Mouse (Mus musculus) liver, embryonic 16.5 days (tissue): ENCODE data around the gene Angel2. TPM values are rescaled to one million over a fixed set of nuclear protein-coding genes. Genes with fewer than 3 reads are reported as not detected.

Experiments
- ATAC-seq: fragments of 200-750 bp; cut with Nextera tagmentation; 2 replicates; pipeline ENCODE4 v1.8.0; 2017; ENCODE audit warnings: low read depth, mild to moderate bottlenecking, moderate number of reproducible peaks, moderate library complexity
- H3K27ac ChIP-seq: fragments of 300-500 bp; sonication (generic); 2 replicates; pipeline ENCODE4 v1.5.1; 2014; ENCODE audit warnings: mild to moderate bottlenecking, low read length
- H3K27me3 ChIP-seq: fragments of 300-500 bp; sonication (generic); 2 replicates; pipeline ENCODE4 v1.6.1; 2014; ENCODE audit warnings: low read depth, low read length, mixed read lengths; ENCODE audit not compliant: control insufficient read depth, insufficient read depth
- H3K36me3 ChIP-seq: fragments of 300-500 bp; sonication (generic); 2 replicates; pipeline ENCODE4 v1.6.1; 2014; ENCODE audit warnings: mild to moderate bottlenecking; ENCODE audit not compliant: control insufficient read depth, insufficient read depth
- H3K4me1 ChIP-seq: fragments of 300-500 bp; sonication (generic); 2 replicates; pipeline ENCODE4 v1.6.1; 2014; ENCODE audit warnings: low read depth, low read length, mixed read lengths; ENCODE audit not compliant: control insufficient read depth
- H3K4me2 ChIP-seq: fragments of 300-500 bp; sonication (generic); 2 replicates; pipeline ENCODE4 v1.6.1; 2014; ENCODE audit warnings: low read depth, low read length, mixed read lengths
- H3K4me3 ChIP-seq: fragments of 300-500 bp; sonication (generic); 2 replicates; pipeline ENCODE4 v1.5.1; 2014; ENCODE audit warnings: low read depth, mild to moderate bottlenecking, low read length
- H3K9ac ChIP-seq: fragments of 300-500 bp; sonication (generic); 2 replicates; pipeline ENCODE4 v1.6.1; 2014; ENCODE audit warnings: low read depth, low read length
- H3K9me3 ChIP-seq: fragments of 300-500 bp; sonication (generic); replicated peaks from 2 replicates; pipeline ENCODE4 v1.6.1; 2016; ENCODE audit warnings: low read length; ENCODE audit not compliant: control insufficient read depth
- WGBS: fragments of 180-500 bp; shearing (Covaris S2); extraction: QIAGEN DNeasy Blood & Tissue Kit; methylation state at CpG from one replicate; pipeline ENCODE4 v1.1.7; 2014; ENCODE audit not compliant: insufficient replicate concordance; 5-methylcytosine and 5-hydroxymethylcytosine counted together
- polyA plus RNA-seq: library from polyadenylated mRNA; unstranded; fragments of >200 nt; fragmentation: Nextera tagmentation; extraction: Ambion mirVana; gene quantifications from 2 replicates; pipeline ENCODE4 v1.2.1, GENCODE M21; 2015

Gene Angel2
- polyA plus RNA-seq, 1 experiment from 2014 or later = 11.6 TPM

DNA sequence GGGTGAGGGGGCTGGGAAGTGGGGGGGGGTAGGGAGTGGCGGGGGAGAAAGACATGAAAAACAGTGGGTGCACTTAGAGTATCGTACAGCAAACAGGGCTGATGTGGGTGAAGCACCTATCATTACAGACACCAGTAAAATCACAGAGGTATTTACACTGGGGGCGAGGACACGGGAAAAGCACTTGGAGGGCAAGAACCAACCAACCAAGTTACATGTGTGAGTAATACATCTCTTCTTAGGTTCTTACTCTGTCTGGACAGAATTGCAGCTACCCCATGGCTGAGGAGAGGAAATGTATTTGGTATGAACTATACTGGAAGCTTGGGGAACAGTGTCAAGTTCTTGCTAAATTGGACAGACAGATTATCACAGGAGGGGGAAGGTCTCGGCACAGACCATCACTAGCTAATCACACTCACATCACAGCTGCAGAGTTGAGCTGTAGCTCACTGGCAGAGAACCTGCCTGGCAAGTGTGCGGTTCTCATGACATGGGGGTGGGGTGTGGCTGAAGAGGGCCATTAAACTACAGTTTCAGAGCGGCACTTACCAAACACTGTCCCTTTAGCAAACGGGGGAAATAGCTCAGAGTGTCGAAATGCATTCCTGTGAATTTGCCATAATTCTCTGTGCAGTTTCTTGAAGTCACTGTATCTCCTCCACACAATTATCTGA lies 25.9 kb upstream of the Angel2 start:
- WGBS = 68% methylated on average over 9 of the region's 9 CpGs
- no peak for ATAC-seq
- Histone ChIP-seq H3K4me2 (no peak overlapping the region), H3K27me3 (no peaks in the 10 kb centered on the region), H3K36me3 (0 out of 2 replicates have a peak, but pooled peaks cover 4% of the 10 kb centered on the region), H3K4me3 (no peak overlapping the region), H3K9me3 (no peaks in the 10 kb centered on the region), H3K27ac (no peak overlapping the region), H3K4me1 (no peaks in the 10 kb centered on the region), H3K9ac (no peak overlapping the region)

DNA sequence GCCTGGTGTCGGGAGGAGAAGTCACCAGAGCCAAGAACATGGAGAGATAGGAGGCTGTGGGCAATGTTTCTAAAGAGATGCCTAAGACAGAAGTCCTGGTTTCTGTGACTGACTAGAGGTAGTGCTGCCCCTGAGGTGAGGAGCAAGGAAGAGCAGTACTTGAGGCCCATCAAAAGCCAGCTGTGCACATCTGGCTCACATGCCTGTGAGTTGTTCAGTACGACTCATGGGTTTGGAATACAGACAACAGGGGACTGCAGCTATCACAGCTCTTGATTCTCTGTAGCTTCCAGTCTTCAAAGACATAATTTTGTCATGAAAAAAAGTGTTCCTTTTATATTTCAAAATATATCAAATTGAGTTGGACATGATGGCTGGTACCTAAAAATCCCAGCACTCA lies 23.8 kb upstream of the Angel2 start:
- Histone ChIP-seq H3K36me3 (0 out of 2 replicates have a peak, but pooled peaks cover 4% of the 10 kb centered on the region), H3K9ac (no peak overlapping the region), H3K27ac (no peak overlapping the region), H3K27me3 (no peaks in the 10 kb centered on the region), H3K4me2 (no peak overlapping the region), H3K4me1 (no peaks in the 10 kb centered on the region), H3K9me3 (no peaks in the 10 kb centered on the region), H3K4me3 (no peak overlapping the region)
- no peak for ATAC-seq
- 56% methylated on average over 2 of the region's 2 CpGs for WGBS

DNA sequence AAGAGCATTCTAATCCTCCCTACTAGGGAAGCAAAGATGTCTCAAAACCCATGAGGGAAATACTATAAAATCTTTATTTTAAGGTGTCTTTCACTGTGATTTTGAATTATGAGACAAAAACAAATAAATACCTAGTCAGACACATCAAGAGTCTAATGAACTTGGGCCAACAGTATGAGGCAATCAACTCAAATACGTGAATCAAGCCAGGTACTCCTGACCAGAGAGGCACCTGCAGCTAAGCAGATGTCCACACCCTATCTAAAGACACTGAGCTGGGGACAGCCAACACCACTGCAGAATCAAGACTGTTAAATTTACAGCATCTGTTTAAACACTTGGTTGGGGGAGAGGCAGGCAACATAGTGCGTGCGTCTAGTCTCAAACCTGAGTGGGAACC lies 20.8 kb upstream of the Angel2 start:
- ATAC-seq = no peak
- Histone ChIP-seq H3K27me3 (no peaks in the 10 kb centered on the region), H3K27ac (no peak overlapping the region), H3K4me1 (no peaks in the 10 kb centered on the region), H3K9ac (no peak overlapping the region), H3K36me3 (0 out of 2 replicates have a peak, but pooled peaks cover 4% of the 10 kb centered on the region), H3K9me3 (no peaks in the 10 kb centered on the region), H3K4me3 (no peak overlapping the region), H3K4me2 (no peak overlapping the region)
- 82% methylated on average over 3 of the region's 3 CpGs for WGBS

GRCm38 (mm10) chr1:190904714-190905113 lies 20.2 kb upstream of the Angel2 start:
- Histone ChIP-seq H3K4me2 (no peak overlapping the region), H3K4me1 (no peaks in the 10 kb centered on the region), H3K4me3 (no peak overlapping the region), H3K9ac (no peak overlapping the region), H3K9me3 (no peaks in the 10 kb centered on the region), H3K36me3 (0 out of 2 replicates have a peak, but pooled peaks cover 4% of the 10 kb centered on the region), H3K27ac (no peak overlapping the region), H3K27me3 (no peaks in the 10 kb centered on the region)
- 76% methylated on average over 16 of the region's 16 CpGs for WGBS
- ATAC-seq = no peak

GRCm38 (mm10) chr1:190910836-190911235 lies 14.1 kb upstream of the Angel2 start:
- Histone ChIP-seq H3K4me1 (peaks cover 12% of the 10 kb centered on the region), H3K9ac (peak overlapping the region; percentile 76; the same call in 1 of the 2 replicates), H3K36me3 (no peaks in the 10 kb centered on the region), H3K27me3 (no peaks in the 10 kb centered on the region), H3K27ac (0 out of 2 replicates have a peak overlapping the region, but pooled peaks have one; percentile 5), H3K4me3 (peak overlapping the region; percentile 77), H3K9me3 (no peaks in the 10 kb centered on the region), H3K4me2 (peak overlapping the region; percentile 83)
- 57% methylated on average over 6 of the region's 6 CpGs for WGBS
- ATAC-seq = no peak

DNA sequence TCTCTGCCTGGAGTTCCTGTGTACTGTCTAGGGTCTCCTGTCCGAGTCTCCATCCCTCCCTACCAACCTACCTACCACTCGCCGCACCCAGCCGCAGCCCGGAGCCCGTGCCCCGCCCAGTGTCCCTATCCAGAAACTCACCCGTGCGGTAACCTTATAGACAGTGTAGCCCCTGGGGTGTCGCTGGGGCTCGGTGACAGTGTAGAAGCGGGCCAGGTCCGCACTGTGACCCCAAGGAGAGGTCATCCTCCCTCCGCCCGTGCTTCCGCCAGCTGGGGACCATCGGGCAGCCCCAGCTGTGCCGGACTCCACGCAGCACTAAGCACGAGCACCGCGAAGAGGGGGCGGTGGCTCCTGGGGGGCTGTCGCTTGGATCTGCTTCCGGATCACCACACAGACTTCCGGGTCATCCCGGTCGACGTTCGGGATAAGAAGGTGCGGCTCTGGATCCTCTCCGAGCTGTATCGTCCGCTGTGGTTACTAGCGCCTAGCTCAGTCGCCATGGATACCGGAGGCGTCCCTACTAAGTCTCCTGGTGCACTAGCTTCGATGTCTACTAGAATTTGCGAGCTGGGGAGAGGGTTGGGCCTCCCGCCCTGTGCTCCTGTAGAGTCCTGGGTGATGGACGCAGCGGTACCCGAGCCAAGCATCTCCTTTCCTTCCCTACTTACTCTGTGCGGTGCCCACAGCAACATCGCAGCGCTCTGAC lies 13.3 kb upstream of the Angel2 start, which contains the start of gene Rps6kc1:
Gene Rps6kc1 (minus strand): TSS at position 356 of the 709 bp plus-strand sequence.
- WGBS = under 1% methylated on average over 47 of the region's 47 CpGs
- Histone ChIP-seq H3K9ac (peak within 1 kb of the TSS; percentile 76), H3K27ac (0 out of 2 replicates have a peak within 1 kb of the TSS, but pooled peaks have one; percentile 5), H3K4me3 (peak within 1 kb of the TSS; percentile 77), H3K27me3 (no peaks in the 10 kb centered on the region), H3K36me3 (no peaks in the 10 kb centered on the region), H3K4me1 (peaks cover 12% of the 10 kb centered on the region), H3K4me2 (peak within 1 kb of the TSS; percentile 83), H3K9me3 (no peaks in the 10 kb centered on the region)
- peak; percentile 87 for ATAC-seq

GRCm38 (mm10) chr1:190912623-190913022 lies 12.3 kb upstream of the Angel2 start:
- H3K9ac ChIP-seq = no peak overlapping the region
- no peaks in the 10 kb centered on the region for H3K27me3 ChIP-seq
- H3K4me1 ChIP-seq = peaks cover 12% of the 10 kb centered on the region
- ATAC-seq = no peak
- H3K4me3 ChIP-seq = no peak overlapping the region
- no peaks in the 10 kb centered on the region for H3K36me3 ChIP-seq
- 52% methylated on average over 1 of the region's 1 CpGs for WGBS
- H3K9me3 ChIP-seq = no peaks in the 10 kb centered on the region
- no peak overlapping the region for H3K4me2 ChIP-seq
- H3K27ac ChIP-seq = no peak overlapping the region

GRCm38 (mm10) chr1:190918938-190919337 lies 6.0 kb upstream of the Angel2 start:
- Histone ChIP-seq H3K4me3 (no peak overlapping the region), H3K27me3 (no peaks in the 10 kb centered on the region), H3K27ac (no peak overlapping the region), H3K4me2 (no peak overlapping the region), H3K4me1 (no peaks in the 10 kb centered on the region), H3K9me3 (no peaks in the 10 kb centered on the region), H3K36me3 (no peaks in the 10 kb centered on the region), H3K9ac (no peak overlapping the region)
- 52% methylated on average over 7 of the region's 7 CpGs for WGBS
- ATAC-seq = no peak
